Mouse (Mus musculus): ENCODE measurements around the gene Swsap1. TPM values are rescaled to one million over a fixed set of nuclear protein-coding genes. Genes with fewer than 3 reads are reported as not detected.

The Swsap1 gene
- polyA plus RNA-seq, 1 experiment, result 8.9 TPM

GRCm38 (mm10) chr9:21987592-21988342 is 32.2 kb downstream of the Swsap1 start:
- Histone ChIP-seq H3K4me3 (peak overlapping the region; percentile 68), H3K27me3 (ENCODE audit: control insufficient read depth, insufficient read depth, insufficient read length) (no peaks in the 10 kb centered on the region), H3K4me2 (ENCODE audit: low read depth) (no peak overlapping the region), H3K79me2 (ENCODE audit: control insufficient read depth, insufficient read depth) (no peaks in the 10 kb centered on the region), H3ac (ENCODE audit: control insufficient read depth, insufficient read length) (no peak overlapping the region), H3K36me3 (ENCODE audit: control insufficient read depth, insufficient read depth) (no peaks in the 10 kb centered on the region)
- TF ChIP-seq REST (IDR thresholded peaks at IDR 0.05; ENCODE audit: insufficient read depth, insufficient read length) (no peak), USF1 (IDR thresholded peaks at IDR 0.05; ENCODE audit: low read depth) (no peak), POLR2AphosphoS2 (IDR thresholded peaks at IDR 0.05; ENCODE audit: insufficient read length, low read depth) (no peak), TCF12 (IDR thresholded peaks at IDR 0.05; ENCODE audit: insufficient read depth, poor library complexity, severe bottlenecking) (no peak), SRF (IDR thresholded peaks at IDR 0.05; ENCODE audit: control insufficient read depth, insufficient read length, low read depth) (no peak), POLR2A (IDR thresholded peaks at IDR 0.05; ENCODE audit: insufficient read length, low read depth) (no peak), MYOG (IDR thresholded peaks at IDR 0.05; ENCODE audit: control insufficient read depth in 1 of 3, insufficient read depth in 1 of 3, insufficient read length in 2 of 3, low read depth in 2 of 3) (no peak), E2F4 (IDR thresholded peaks at IDR 0.05; ENCODE audit: insufficient read depth) (no peak), CEBPB (IDR thresholded peaks at IDR 0.05; ENCODE audit: insufficient read depth, poor library complexity, severe bottlenecking) (no peak), TCF3 (IDR thresholded peaks at IDR 0.05; ENCODE audit: insufficient read length, low read depth) (no peak), MYOD1 (IDR thresholded peaks at IDR 0.05; ENCODE audit: control insufficient read depth in 1 of 3, insufficient read length in 2 of 3, low read depth in 2 of 3) (no peak), MAX (IDR thresholded peaks at IDR 0.05; ENCODE audit: low read depth) (no peak)

GRCm38 (mm10) chr9:21988421-21989101 is 33.0 kb downstream of the Swsap1 start:
- Histone ChIP-seq H3K4me3 (peak overlapping the region; percentile 68), H3ac (ENCODE audit: control insufficient read depth, insufficient read length) (peak overlapping the region; percentile 51), H3K36me3 (ENCODE audit: control insufficient read depth, insufficient read depth) (no peaks in the 10 kb centered on the region), H3K79me2 (ENCODE audit: control insufficient read depth, insufficient read depth) (no peaks in the 10 kb centered on the region), H3K27me3 (ENCODE audit: control insufficient read depth, insufficient read depth, insufficient read length) (no peaks in the 10 kb centered on the region), H3K4me2 (ENCODE audit: low read depth) (peak overlapping the region; percentile 82)
- TF ChIP-seq POLR2A (IDR thresholded peaks at IDR 0.05; ENCODE audit: insufficient read length, low read depth), result no peak
- no peak for TF ChIP-seq MYOD1 (IDR thresholded peaks at IDR 0.05; ENCODE audit: control insufficient read depth in 1 of 3, insufficient read length in 2 of 3, low read depth in 2 of 3)

DNA sequence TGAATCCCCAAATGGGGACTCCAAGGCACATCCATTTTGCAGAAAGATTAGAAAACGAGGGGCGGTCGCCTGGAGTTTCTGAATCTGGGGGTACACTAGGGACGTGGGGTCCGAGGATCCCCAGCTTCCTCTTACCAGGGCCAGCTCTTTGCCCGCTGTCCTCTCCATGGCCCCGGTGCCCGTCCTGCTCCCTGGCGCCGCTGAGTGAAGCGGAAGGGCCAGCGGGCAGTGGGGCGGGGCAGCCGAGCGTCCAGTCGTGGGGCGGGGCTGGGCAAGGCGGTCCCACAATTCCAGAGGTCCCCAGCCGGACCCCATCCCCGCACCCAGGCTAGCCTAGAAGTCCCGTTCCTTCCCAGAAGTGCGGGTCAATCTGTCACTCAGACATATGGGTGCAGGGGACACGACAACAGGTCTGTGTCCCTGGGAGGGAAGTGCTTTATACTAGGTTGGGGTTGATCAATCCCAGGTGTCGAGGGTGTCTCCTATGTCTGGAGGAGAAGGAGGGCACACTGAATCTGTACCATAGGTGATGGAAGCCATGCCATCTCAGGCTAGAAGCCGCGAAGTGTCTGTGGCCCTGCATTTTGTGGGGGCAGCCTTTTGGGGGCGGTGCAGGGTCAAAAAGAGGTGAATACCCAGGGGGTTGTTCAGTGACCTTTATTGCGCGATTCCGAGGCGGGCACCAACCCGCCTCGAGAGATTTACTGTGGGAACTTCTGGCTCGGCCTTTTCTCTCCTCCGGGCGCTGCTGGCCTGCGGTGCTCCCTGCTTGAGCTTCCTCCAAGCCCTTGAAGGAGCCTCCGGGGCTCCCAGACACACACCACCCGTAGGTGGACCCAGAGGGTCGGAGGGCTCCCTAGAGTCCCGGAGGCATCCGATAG is 33.9 kb downstream of the Swsap1 start, which contains the start of gene Rgl3:
TSS of gene Rgl3 (minus strand) at position 217 of the 881 bp plus-strand sequence.
- Histone ChIP-seq H3K4me3 (peak within 1 kb of the TSS; percentile 68), H3K36me3 (ENCODE audit: control insufficient read depth, insufficient read depth) (no peaks in the 10 kb centered on the region), H3K4me2 (ENCODE audit: low read depth) (peak within 1 kb of the TSS; percentile 82), H3ac (ENCODE audit: control insufficient read depth, insufficient read length) (peak within 1 kb of the TSS; percentile 51), H3K27me3 (ENCODE audit: control insufficient read depth, insufficient read depth, insufficient read length) (peaks cover 4% of the 10 kb centered on the region), H3K79me2 (ENCODE audit: control insufficient read depth, insufficient read depth) (no peaks in the 10 kb centered on the region)
- no peak for TF ChIP-seq MYOG (IDR thresholded peaks at IDR 0.05; ENCODE audit: control insufficient read depth in 1 of 3, insufficient read depth in 1 of 3, insufficient read length in 2 of 3, low read depth in 2 of 3)
- peak; percentile 80 for TF ChIP-seq POLR2AphosphoS2 (IDR thresholded peaks at IDR 0.05; ENCODE audit: insufficient read length, low read depth)
- no peak for TF ChIP-seq MAX (IDR thresholded peaks at IDR 0.05; ENCODE audit: low read depth)
- peak; percentile 78 for TF ChIP-seq POLR2A (IDR thresholded peaks at IDR 0.05; ENCODE audit: insufficient read length, low read depth)
- no peak for TF ChIP-seq SRF (IDR thresholded peaks at IDR 0.05; ENCODE audit: control insufficient read depth, insufficient read length, low read depth)

DNA sequence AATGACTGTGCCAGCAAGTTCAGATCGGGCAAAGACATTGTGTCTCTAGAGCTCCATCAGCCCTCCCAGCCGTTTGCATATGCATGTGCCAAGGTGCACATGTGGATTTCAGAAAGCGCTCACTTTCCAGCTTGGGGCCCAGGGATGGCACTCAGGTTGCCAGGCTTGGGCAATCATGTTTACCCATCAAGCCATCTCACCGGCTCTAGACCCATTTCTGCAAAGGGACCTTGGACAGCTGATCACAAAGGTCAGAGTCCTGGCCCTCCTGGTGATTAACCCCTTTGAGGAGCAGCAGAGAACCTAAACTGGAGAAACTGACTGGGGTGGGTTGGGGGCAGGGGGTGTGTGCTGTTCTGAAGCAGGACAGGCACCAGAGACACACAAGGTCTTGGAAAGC is 36.7 kb downstream of the Swsap1 start:
- H3K4me2 ChIP-seq (ENCODE audit: low read depth), result no peak overlapping the region
- TF ChIP-seq TCF12 (IDR thresholded peaks at IDR 0.05; ENCODE audit: insufficient read depth, poor library complexity, severe bottlenecking) (no peak), POLR2A (IDR thresholded peaks at IDR 0.05; ENCODE audit: insufficient read length, low read depth) (no peak), MAX (IDR thresholded peaks at IDR 0.05; ENCODE audit: low read depth) (no peak), REST (IDR thresholded peaks at IDR 0.05; ENCODE audit: insufficient read depth, insufficient read length) (no peak), E2F4 (IDR thresholded peaks at IDR 0.05; ENCODE audit: insufficient read depth) (no peak), MYOG (IDR thresholded peaks at IDR 0.05; ENCODE audit: control insufficient read depth in 1 of 3, insufficient read depth in 1 of 3, insufficient read length in 2 of 3, low read depth in 2 of 3) (no peak), POLR2AphosphoS2 (IDR thresholded peaks at IDR 0.05; ENCODE audit: insufficient read length, low read depth) (no peak), MYOD1 (IDR thresholded peaks at IDR 0.05; ENCODE audit: control insufficient read depth in 1 of 3, insufficient read length in 2 of 3, low read depth in 2 of 3) (no peak), TCF3 (IDR thresholded peaks at IDR 0.05; ENCODE audit: insufficient read length, low read depth) (no peak), CEBPB (IDR thresholded peaks at IDR 0.05; ENCODE audit: insufficient read depth, poor library complexity, severe bottlenecking) (no peak), SRF (IDR thresholded peaks at IDR 0.05; ENCODE audit: control insufficient read depth, insufficient read length, low read depth) (no peak), USF1 (IDR thresholded peaks at IDR 0.05; ENCODE audit: low read depth) (no peak)
- H3ac ChIP-seq (ENCODE audit: control insufficient read depth, insufficient read length), result no peak overlapping the region
- no peaks in the 10 kb centered on the region for H3K79me2 ChIP-seq (ENCODE audit: control insufficient read depth, insufficient read depth)
- peaks cover 4% of the 10 kb centered on the region for H3K27me3 ChIP-seq (ENCODE audit: control insufficient read depth, insufficient read depth, insufficient read length)
- H3K36me3 ChIP-seq (ENCODE audit: control insufficient read depth, insufficient read depth), result no peaks in the 10 kb centered on the region
- H3K4me3 ChIP-seq, result no peak overlapping the region

Data from myocyte (in vitro differentiated cells).